Mouse (Mus musculus): ENCODE results near the gene Dctn3. TPM values are rescaled to one million over a fixed set of nuclear protein-coding genes. Genes with fewer than 3 reads are reported as not detected.
A peak's percentile ranks its signal among the peaks of the same experiment; 100 is the strongest.
"Not testable (repeated sequence)": the region's sequence is repeated elsewhere in the genome, so short reads cannot be mapped to it uniquely, and the experiment has no call there.

Gene Dctn3
- polyA plus RNA-seq, 1 experiment from 2014 or later, result 104 TPM

GRCm38 (mm10) chr4:41708192-41708745 is 14.7 kb downstream of the Dctn3 start:
- WGBS, result 40% methylated on average over 8 of the region's 8 CpGs
- H3K4me1 ChIP-seq, result peaks cover 57% of the 10 kb centered on the region

GRCm38 (mm10) chr4:41707011-41707535 is 15.9 kb downstream of the Dctn3 start:
- Histone ChIP-seq H3K4me3 (no peak overlapping the region), H3K27me3 (peaks cover 52% of the 10 kb centered on the region), H3K9me3 (no peaks in the 10 kb centered on the region), H3K36me3 (peaks cover 14% of the 10 kb centered on the region), H3K4me1 (peaks cover 48% of the 10 kb centered on the region), H3K27ac (no peak overlapping the region), H3K4me2 (replicated peaks) (peak overlapping the region; percentile 45), H3K9ac (no peak overlapping the region)
- WGBS, result 4% methylated on average over 13 of the region's 13 CpGs
- ATAC-seq (ENCODE audit: low FRiP score, low read depth), result peak; percentile 43

More at GRCm38 (mm10) chr4:41708192-41708745, 14.7 kb downstream of the Dctn3 start:
- no peak overlapping the region for H3K4me3 ChIP-seq
- H3K36me3 ChIP-seq, result peaks cover 14% of the 10 kb centered on the region
- peak; percentile 35; the same call in 1 of the 2 replicates for ATAC-seq (ENCODE audit: low FRiP score, low read depth)
- no peak overlapping the region for H3K9ac ChIP-seq
- no peaks in the 10 kb centered on the region for H3K9me3 ChIP-seq
- H3K27ac ChIP-seq, result no peak overlapping the region
- peaks cover 48% of the 10 kb centered on the region for H3K27me3 ChIP-seq
- no peak overlapping the region for H3K4me2 ChIP-seq (replicated peaks)

GRCm38 (mm10) chr4:41705922-41706754 is 16.8 kb downstream of the Dctn3 start:
- peaks cover 52% of the 10 kb centered on the region for H3K27me3 ChIP-seq
- peaks cover 39% of the 10 kb centered on the region for H3K4me1 ChIP-seq
- no peak for ATAC-seq (ENCODE audit: low FRiP score, low read depth)
- H3K9me3 ChIP-seq, result no peaks in the 10 kb centered on the region
- H3K27ac ChIP-seq, result no peak overlapping the region
- H3K9ac ChIP-seq, result no peak overlapping the region
- no peak overlapping the region for H3K4me3 ChIP-seq
- 67% methylated on average over 19 of the region's 19 CpGs for WGBS
- H3K4me2 ChIP-seq (replicated peaks), result no peak overlapping the region
- peaks cover 7% of the 10 kb centered on the region for H3K36me3 ChIP-seq

GRCm38 (mm10) chr4:41704651-41705050 is 18.3 kb downstream of the Dctn3 start:
- no peaks in the 10 kb centered on the region for H3K36me3 ChIP-seq
- no peak overlapping the region for H3K4me2 ChIP-seq (replicated peaks)
- no peaks in the 10 kb centered on the region for H3K9me3 ChIP-seq
- no peak overlapping the region for H3K9ac ChIP-seq
- peaks cover 34% of the 10 kb centered on the region for H3K4me1 ChIP-seq
- H3K4me3 ChIP-seq, result no peak overlapping the region
- no peak for ATAC-seq (ENCODE audit: low FRiP score, low read depth)
- 0% methylated on average over 5 of the region's 5 CpGs for WGBS
- no peak overlapping the region for H3K27ac ChIP-seq
- H3K27me3 ChIP-seq, result peaks cover 52% of the 10 kb centered on the region

- WGBS, result 46% methylated on average over 2 of the region's 2 CpGs
- not testable (repeated sequence) for H3K9ac ChIP-seq; H3K4me2 ChIP-seq (replicated peaks); H3K36me3 ChIP-seq; H3K4me3 ChIP-seq; H3K9me3 ChIP-seq; H3K27ac ChIP-seq; ATAC-seq (ENCODE audit: low FRiP score, low read depth)
- peaks cover 28% of the 10 kb centered on the region for H3K4me1 ChIP-seq
- H3K27me3 ChIP-seq, result peaks cover 48% of the 10 kb centered on the region
Observed at GRCm38 (mm10) chr4:41702226-41702625, 20.7 kb downstream of the Dctn3 start.

- H3K27ac ChIP-seq; H3K4me2 ChIP-seq (replicated peaks); ATAC-seq (ENCODE audit: low FRiP score, low read depth); H3K36me3 ChIP-seq; H3K9me3 ChIP-seq; H3K9ac ChIP-seq; H3K4me3 ChIP-seq: not testable (repeated sequence)
- H3K4me1 ChIP-seq, result peaks cover 11% of the 10 kb centered on the region
- 86% methylated on average over 2 of the region's 8 CpGs for WGBS
- peaks cover 32% of the 10 kb centered on the region for H3K27me3 ChIP-seq
Observed at GRCm38 (mm10) chr4:41700224-41700623, 22.7 kb downstream of the Dctn3 start.

- not testable (repeated sequence) for H3K36me3 ChIP-seq; H3K9ac ChIP-seq; ATAC-seq (ENCODE audit: low FRiP score, low read depth); H3K4me3 ChIP-seq; H3K4me1 ChIP-seq; H3K27ac ChIP-seq; H3K9me3 ChIP-seq
- Histone ChIP-seq H3K27me3 (peaks cover 28% of the 10 kb centered on the region), H3K4me2 (replicated peaks) (peak within 1 kb of the TSS; percentile 42; the same call in 1 of the 2 replicates)
- WGBS, result 80% methylated on average over 10 of the region's 10 CpGs
Observed at GRCm38 (mm10) chr4:41699783-41700182, 23.2 kb downstream of the Dctn3 start, which contains the start of gene Il11ra1. Gene Il11ra1, plus strand, starts transcription at chr4:41699989.

GRCm38 (mm10) chr4:41698421-41699016 is 24.5 kb downstream of the Dctn3 start:
- 3% methylated on average over 14 of the region's 32 CpGs for WGBS
- not testable (repeated sequence) for H3K4me3 ChIP-seq; ATAC-seq (ENCODE audit: low FRiP score, low read depth); H3K27ac ChIP-seq; H3K9ac ChIP-seq; H3K36me3 ChIP-seq; H3K9me3 ChIP-seq; H3K4me1 ChIP-seq
- H3K27me3 ChIP-seq, result peaks cover 16% of the 10 kb centered on the region
- H3K4me2 ChIP-seq (replicated peaks), result peak overlapping the region; percentile 42

GRCm38 (mm10) chr4:41696930-41697841 is 25.8 kb downstream of the Dctn3 start, which contains the start of gene Cntfr:
Gene Cntfr, minus strand, starts transcription at chr4:41697089.
- not testable (repeated sequence) for H3K36me3 ChIP-seq; H3K9me3 ChIP-seq; H3K9ac ChIP-seq; H3K27ac ChIP-seq; H3K4me3 ChIP-seq; ATAC-seq (ENCODE audit: low FRiP score, low read depth); H3K4me1 ChIP-seq
- Histone ChIP-seq H3K27me3 (peaks cover 16% of the 10 kb centered on the region), H3K4me2 (replicated peaks) (peak within 1 kb of the TSS; percentile 46; the same call in 1 of the 2 replicates)
- 11% methylated on average over 24 of the region's 40 CpGs for WGBS

- H3K9me3 ChIP-seq; H3K4me3 ChIP-seq; H3K27ac ChIP-seq; H3K4me1 ChIP-seq; ATAC-seq (ENCODE audit: low FRiP score, low read depth); H3K4me2 ChIP-seq (replicated peaks); H3K36me3 ChIP-seq; H3K9ac ChIP-seq: not testable (repeated sequence)
- H3K27me3 ChIP-seq, result peaks cover 16% of the 10 kb centered on the region
- 6% methylated on average over 14 of the region's 15 CpGs for WGBS
Observed at GRCm38 (mm10) chr4:41696452-41696851, 26.5 kb downstream of the Dctn3 start.

GRCm38 (mm10) chr4:41695800-41696199 is 27.2 kb downstream of the Dctn3 start:
- 3% methylated on average over 21 of the region's 38 CpGs for WGBS
- ATAC-seq (ENCODE audit: low FRiP score, low read depth); H3K27ac ChIP-seq; H3K9me3 ChIP-seq; H3K9ac ChIP-seq; H3K36me3 ChIP-seq; H3K4me1 ChIP-seq: not testable (repeated sequence)
- Histone ChIP-seq H3K4me3 (peak overlapping the region; percentile 24), H3K27me3 (peaks cover 16% of the 10 kb centered on the region), H3K4me2 (replicated peaks) (peak overlapping the region; percentile 46)

Data from limb, embryonic 13.5 days (tissue).